Mouse (Mus musculus) MEL (cell line): ENCODE data around the gene Atp5g3.

Experiments used
- BHLHE40 ChIP-seq: IDR thresholded peaks from 2 replicates; pipeline ENCODE4 v1.6.1; 2012; ENCODE audit warnings: low read depth, mild to moderate bottlenecking, inconsistent platforms, low read length, improper control_type of control experiment, borderline replicate concordance
- CTCF ChIP-seq, 3 experiments: IDR thresholded peaks in 2 of 3; conservative IDR thresholded peaks in 1 of 3; 2 replicates each; pipeline ENCODE4 v1.5.1; 2011 to 2012; ENCODE audit warnings: low read length in 3 of 3, low read depth in 2 of 3, mild to moderate bottlenecking in 2 of 3, improper control_type of control experiment in 1 of 3, inconsistent platforms in 1 of 3, mixed read lengths in 1 of 3, moderate library complexity in 1 of 3; ENCODE audit not compliant: control insufficient read depth in 1 of 3, insufficient read depth in 1 of 3, poor library complexity in 1 of 3, severe bottlenecking in 1 of 3
- GATA1 ChIP-seq: IDR thresholded peaks from 2 replicates; pipeline ENCODE4 v1.6.1; 2011; ENCODE audit warnings: low read depth, low read length, improper control_type of control experiment
- MAX ChIP-seq: IDR thresholded peaks from 2 replicates; pipeline ENCODE4 v1.6.1; 2011; ENCODE audit warnings: low read length, improper control_type of control experiment
- USF1 ChIP-seq: IDR thresholded peaks from 2 replicates; pipeline ENCODE4 v1.6.1; 2014; ENCODE audit warnings: low read depth, mild to moderate bottlenecking, inconsistent platforms, low read length, improper control_type of control experiment, moderate library complexity

GRCm38 (mm10) chr2:73958342-73958741 lies 47.2 kb upstream of the Atp5g3 start:
- TF ChIP-seq GATA1 (no peak), CTCF (IDR thresholded peaks at IDR 0.05 in 2 of 3, conservative IDR thresholded peaks at IDR 0.05 in 1 of 3; ENCODE audit: control insufficient read depth in 1 of 3, insufficient read depth in 1 of 3, low read depth in 2 of 3, low read length in 3 of 3, poor library complexity in 1 of 3, severe bottlenecking in 1 of 3) (no peak), USF1 (no peak), MAX (no peak), BHLHE40 (no peak)
